In genomic region chr8:120484460-120484859, GRCm38 (mm10) we compare ENCODE assay signal across 8 mouse cellular contexts.
DNase-seq lines count a peak whose midpoint lies in the region; ATAC-seq and TF ChIP-seq lines count a peak whose summit lies in the region.

No protein-coding gene starts in this region.

- no peak overlapping the region for H3K27ac ChIP-seq in forebrain, embryonic 11.5 days (ENCODE audit: low read depth, low read length)
- peak overlapping the region; percentile 60 for H3K27ac ChIP-seq in neural tube, embryonic 14.5 days (ENCODE audit: low read depth, low read length)
- no peak overlapping the region for H3K27ac ChIP-seq in lung, postnatal 0 days (ENCODE audit: low read length)

- no peak for TF ChIP-seq EP300 in lung, postnatal 0 days (IDR thresholded peaks at IDR 0.05)

- H3K4me1 ChIP-seq in forebrain, embryonic 11.5 days (replicated peaks; ENCODE audit: control insufficient read depth, insufficient read depth, low read length) = peaks cover 30% of the 10 kb centered on the region
- H3K4me1 ChIP-seq in neural tube, embryonic 14.5 days (ENCODE audit: control insufficient read depth, insufficient read depth, low read length) = peaks cover 37% of the 10 kb centered on the region
- peaks cover 6% of the 10 kb centered on the region; the same call in 1 of the 2 replicates for H3K4me1 ChIP-seq in lung, postnatal 0 days (ENCODE audit: insufficient read depth, low read depth, low read length)

- peaks cover 2% of the 10 kb centered on the region for H3K27me3 ChIP-seq in forebrain, embryonic 11.5 days (ENCODE audit: control insufficient read depth, insufficient read depth, low read length)
- no peaks in the 10 kb centered on the region for H3K27me3 ChIP-seq in neural tube, embryonic 14.5 days (ENCODE audit: control insufficient read depth, insufficient read depth, low read length)
- H3K27me3 ChIP-seq in lung, postnatal 0 days (replicated peaks; ENCODE audit: insufficient read depth, low read length) = no peaks in the 10 kb centered on the region

- H3K36me3 ChIP-seq in forebrain, embryonic 11.5 days (ENCODE audit: control insufficient read depth, insufficient read depth, low read length) = no peaks in the 10 kb centered on the region
- no peaks in the 10 kb centered on the region for H3K36me3 ChIP-seq in neural tube, embryonic 14.5 days (ENCODE audit: control insufficient read depth, insufficient read depth, low read length)
- no peaks in the 10 kb centered on the region for H3K36me3 ChIP-seq in lung, postnatal 0 days (ENCODE audit: insufficient read depth, low read length)

- H3K9me3 ChIP-seq in forebrain, embryonic 11.5 days (ENCODE audit: control insufficient read depth, low read length) = no peaks in the 10 kb centered on the region
- H3K9me3 ChIP-seq in neural tube, embryonic 14.5 days (ENCODE audit: control insufficient read depth, low read length) = no peaks in the 10 kb centered on the region
- H3K9me3 ChIP-seq in lung, postnatal 0 days (ENCODE audit: low read length) = no peaks in the 10 kb centered on the region

- no peak for TF ChIP-seq CTCF in lung, postnatal 0 days (IDR thresholded peaks at IDR 0.05)

- H3K4me3 ChIP-seq in forebrain, embryonic 11.5 days (ENCODE audit: low read depth, low read length) = no peak overlapping the region
- H3K4me3 ChIP-seq in neural tube, embryonic 14.5 days (ENCODE audit: low read depth, low read length) = no peak overlapping the region
- no peak overlapping the region for H3K4me3 ChIP-seq in lung, postnatal 0 days (ENCODE audit: low read depth, low read length)

- no peak for ATAC-seq in forebrain, embryonic 11.5 days (replicated peaks; ENCODE audit: low FRiP score)
- no peak; the same call in 1 of the 2 replicates for ATAC-seq in neural tube, embryonic 14.5 days (ENCODE audit: low read depth)
- ATAC-seq in lung, postnatal 0 days = no peak

- 77% methylated on average over 6 of the region's 6 CpGs for WGBS in forebrain, embryonic 11.5 days
- 24% methylated on average over 6 of the region's 6 CpGs for WGBS in neural tube, embryonic 14.5 days
- 66% methylated on average over 6 of the region's 6 CpGs for WGBS in lung, postnatal 0 days

- peak; percentile 61 to 70 for DNase-seq in left cerebral cortex, adult 18-20 months (ENCODE audit: low spot score in 2 of 2)
- no peak for DNase-seq in left cerebral cortex, adult 11 months (ENCODE audit: low spot score)
- no peak for DNase-seq in forebrain, embryonic 11.5 days (ENCODE audit: low spot score)
- DNase-seq in layer of hippocampus, postnatal 10 days (ENCODE audit: low spot score in 2 of 2) = peak; percentile 43 to 57
- no peak for DNase-seq in yolk sac, embryonic 10.5 days (ENCODE audit: low spot score)
- no peak for DNase-seq in ovary, postnatal 36 days (ENCODE audit: low spot score)
- DNase-seq in lung, postnatal 0 days (ENCODE audit: low spot score) = no peak

- no peak overlapping the region for H3K4me2 ChIP-seq in forebrain, embryonic 11.5 days (ENCODE audit: low read depth, low read length, severe bottlenecking)
- no peak overlapping the region for H3K4me2 ChIP-seq in neural tube, embryonic 14.5 days (ENCODE audit: low read depth, low read length)
- H3K4me2 ChIP-seq in lung, postnatal 0 days (replicated peaks; ENCODE audit: low read depth, low read length) = no peak overlapping the region

- peak overlapping the region; percentile 30 for H3K9ac ChIP-seq in forebrain, embryonic 11.5 days (ENCODE audit: low read length)
- H3K9ac ChIP-seq in neural tube, embryonic 14.5 days (replicated peaks; ENCODE audit: low read depth, low read length) = no peak overlapping the region
- H3K9ac ChIP-seq in lung, postnatal 0 days (replicated peaks; ENCODE audit: low read depth) = no peak overlapping the region

Comparison
In these comparisons a context has a peak if more than half of its experiments do, and no peak if none do; other contexts are left out.
1. DNase-seq: peak in left cerebral cortex, adult 18-20 months (2 of 2) and layer of hippocampus, postnatal 10 days (2 of 2); none in left cerebral cortex, adult 11 months (single experiment), forebrain, embryonic 11.5 days (single experiment), yolk sac, embryonic 10.5 days (single experiment), ovary, postnatal 36 days (single experiment) and lung, postnatal 0 days (single experiment).